Mouse (Mus musculus): ENCODE results near the gene Plac1. TPM values are rescaled to one million over a fixed set of nuclear protein-coding genes. Genes with fewer than 3 reads are reported as not detected.

Plac1 gene
- polyA plus RNA-seq, 1 experiment: 0.84 TPM

- no peaks in the 10 kb centered on the region for H3K27me3 ChIP-seq (ENCODE audit: control insufficient read depth, insufficient read depth, insufficient read length)
- H3K79me2 ChIP-seq (ENCODE audit: control insufficient read depth, insufficient read depth): no peaks in the 10 kb centered on the region
- H3ac ChIP-seq (ENCODE audit: control insufficient read depth, insufficient read length): no peak overlapping the region
- no peaks in the 10 kb centered on the region for H3K36me3 ChIP-seq (ENCODE audit: control insufficient read depth, insufficient read depth)
- no peak overlapping the region for H3K4me3 ChIP-seq
- no peak overlapping the region for H3K4me2 ChIP-seq (ENCODE audit: low read depth)
- TF ChIP-seq USF1 (IDR thresholded peaks at IDR 0.05; ENCODE audit: low read depth) (no peak), TCF3 (IDR thresholded peaks at IDR 0.05; ENCODE audit: insufficient read length, low read depth) (no peak), E2F4 (IDR thresholded peaks at IDR 0.05; ENCODE audit: insufficient read depth) (no peak), POLR2A (IDR thresholded peaks at IDR 0.05; ENCODE audit: insufficient read length, low read depth) (no peak), MYOD1 (IDR thresholded peaks at IDR 0.05; ENCODE audit: control insufficient read depth in 1 of 3, insufficient read length in 2 of 3, low read depth in 2 of 3) (peak in 2 of 3 experiments; percentile 51 to 59), MYOG (IDR thresholded peaks at IDR 0.05; ENCODE audit: control insufficient read depth in 1 of 3, insufficient read depth in 1 of 3, insufficient read length in 2 of 3, low read depth in 2 of 3) (peak in 2 of 3 experiments; percentile 56 to 71), SRF (IDR thresholded peaks at IDR 0.05; ENCODE audit: control insufficient read depth, insufficient read length, low read depth) (no peak), CEBPB (IDR thresholded peaks at IDR 0.05; ENCODE audit: insufficient read depth, poor library complexity, severe bottlenecking) (no peak), POLR2AphosphoS2 (IDR thresholded peaks at IDR 0.05; ENCODE audit: insufficient read length, low read depth) (no peak), TCF12 (IDR thresholded peaks at IDR 0.05; ENCODE audit: insufficient read depth, poor library complexity, severe bottlenecking) (peak; percentile 51), REST (IDR thresholded peaks at IDR 0.05; ENCODE audit: insufficient read depth, insufficient read length) (no peak), MAX (IDR thresholded peaks at IDR 0.05; ENCODE audit: low read depth) (no peak)
Measured at GRCm38 (mm10) chrX:53088663-53089292, 151.1 kb downstream of the Plac1 start.

DNA sequence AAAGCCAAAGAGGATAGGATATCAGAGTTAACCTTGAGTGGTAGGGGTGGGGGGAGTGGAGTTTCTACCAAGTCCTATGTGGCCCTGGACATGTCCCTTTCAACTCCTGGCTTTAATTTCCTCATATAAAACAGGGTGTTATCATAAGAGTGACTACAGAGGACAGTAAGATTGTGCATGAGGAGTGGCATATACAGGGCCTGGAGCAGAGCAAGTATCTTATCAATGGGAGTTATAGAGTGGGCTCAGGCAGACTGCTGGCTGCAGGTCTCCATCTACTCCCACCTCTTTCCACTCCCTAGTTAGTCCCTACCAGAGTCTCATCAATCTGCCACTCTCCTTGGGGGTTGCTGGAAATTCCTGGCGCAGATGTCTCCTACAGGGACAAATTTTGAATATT is 152.7 kb downstream of the Plac1 start:
- Histone ChIP-seq H3ac (ENCODE audit: control insufficient read depth, insufficient read length) (no peak overlapping the region), H3K27me3 (ENCODE audit: control insufficient read depth, insufficient read depth, insufficient read length) (no peaks in the 10 kb centered on the region), H3K4me3 (no peak overlapping the region), H3K4me2 (ENCODE audit: low read depth) (no peak overlapping the region), H3K79me2 (ENCODE audit: control insufficient read depth, insufficient read depth) (no peaks in the 10 kb centered on the region), H3K36me3 (ENCODE audit: control insufficient read depth, insufficient read depth) (no peaks in the 10 kb centered on the region)
- TF ChIP-seq TCF12 (IDR thresholded peaks at IDR 0.05; ENCODE audit: insufficient read depth, poor library complexity, severe bottlenecking): no peak

DNA sequence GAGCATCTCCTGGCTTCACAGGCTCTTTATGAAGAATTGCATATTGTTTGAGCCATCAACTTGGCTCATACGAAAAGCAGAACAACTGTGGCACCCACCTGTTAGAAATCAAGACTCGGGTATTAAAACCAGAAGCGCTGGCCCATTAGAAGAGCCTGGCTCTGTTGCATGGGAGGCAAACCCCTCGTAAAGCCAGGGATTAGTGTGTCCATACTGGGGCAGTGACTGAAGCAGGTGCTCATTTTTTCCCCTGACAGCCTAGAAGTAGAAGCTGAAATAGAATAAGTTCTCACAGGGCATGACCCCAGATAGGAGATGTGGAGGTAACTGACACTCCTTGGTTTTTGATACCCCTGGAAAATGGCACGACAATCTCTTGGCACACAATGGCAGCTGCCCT is 154.4 kb downstream of the Plac1 start:
- Histone ChIP-seq H3K36me3 (ENCODE audit: control insufficient read depth, insufficient read depth) (no peaks in the 10 kb centered on the region), H3K4me2 (ENCODE audit: low read depth) (no peak overlapping the region), H3K27me3 (ENCODE audit: control insufficient read depth, insufficient read depth, insufficient read length) (no peaks in the 10 kb centered on the region), H3K4me3 (no peak overlapping the region), H3ac (ENCODE audit: control insufficient read depth, insufficient read length) (no peak overlapping the region), H3K79me2 (ENCODE audit: control insufficient read depth, insufficient read depth) (no peaks in the 10 kb centered on the region)
- TF ChIP-seq TCF3 (IDR thresholded peaks at IDR 0.05; ENCODE audit: insufficient read length, low read depth) (no peak), TCF12 (IDR thresholded peaks at IDR 0.05; ENCODE audit: insufficient read depth, poor library complexity, severe bottlenecking) (peak; percentile 35), MYOG (IDR thresholded peaks at IDR 0.05; ENCODE audit: control insufficient read depth in 1 of 3, insufficient read depth in 1 of 3, insufficient read length in 2 of 3, low read depth in 2 of 3) (peak in 2 of 3 experiments; percentile 4 to 49), REST (IDR thresholded peaks at IDR 0.05; ENCODE audit: insufficient read depth, insufficient read length) (no peak), POLR2AphosphoS2 (IDR thresholded peaks at IDR 0.05; ENCODE audit: insufficient read length, low read depth) (no peak), MYOD1 (IDR thresholded peaks at IDR 0.05; ENCODE audit: control insufficient read depth in 1 of 3, insufficient read length in 2 of 3, low read depth in 2 of 3) (peak in 2 of 3 experiments; percentile 40 to 48)

GRCm38 (mm10) chrX:53064406-53064805 is 175.5 kb downstream of the Plac1 start:
- no peak overlapping the region for H3K4me3 ChIP-seq
- no peaks in the 10 kb centered on the region for H3K27me3 ChIP-seq (ENCODE audit: control insufficient read depth, insufficient read depth, insufficient read length)
- TF ChIP-seq MAX (IDR thresholded peaks at IDR 0.05; ENCODE audit: low read depth) (no peak), TCF12 (IDR thresholded peaks at IDR 0.05; ENCODE audit: insufficient read depth, poor library complexity, severe bottlenecking) (no peak), POLR2A (IDR thresholded peaks at IDR 0.05; ENCODE audit: insufficient read length, low read depth) (no peak), MYOG (IDR thresholded peaks at IDR 0.05; ENCODE audit: control insufficient read depth in 1 of 3, insufficient read depth in 1 of 3, insufficient read length in 2 of 3, low read depth in 2 of 3) (no peak)
- no peak overlapping the region for H3ac ChIP-seq (ENCODE audit: control insufficient read depth, insufficient read length)
- no peaks in the 10 kb centered on the region for H3K79me2 ChIP-seq (ENCODE audit: control insufficient read depth, insufficient read depth)
- H3K36me3 ChIP-seq (ENCODE audit: control insufficient read depth, insufficient read depth): no peaks in the 10 kb centered on the region
- H3K4me2 ChIP-seq (ENCODE audit: low read depth): no peak overlapping the region

- Histone ChIP-seq H3K79me2 (ENCODE audit: control insufficient read depth, insufficient read depth) (peaks cover 4% of the 10 kb centered on the region), H3K27me3 (ENCODE audit: control insufficient read depth, insufficient read depth, insufficient read length) (no peaks in the 10 kb centered on the region), H3K4me3 (no peak overlapping the region), H3K36me3 (ENCODE audit: control insufficient read depth, insufficient read depth) (peaks cover 12% of the 10 kb centered on the region), H3K4me2 (ENCODE audit: low read depth) (no peak overlapping the region), H3ac (ENCODE audit: control insufficient read depth, insufficient read length) (no peak overlapping the region)
- TF ChIP-seq CEBPB (IDR thresholded peaks at IDR 0.05; ENCODE audit: insufficient read depth, poor library complexity, severe bottlenecking) (no peak), TCF12 (IDR thresholded peaks at IDR 0.05; ENCODE audit: insufficient read depth, poor library complexity, severe bottlenecking) (no peak), POLR2A (IDR thresholded peaks at IDR 0.05; ENCODE audit: insufficient read length, low read depth) (no peak), E2F4 (IDR thresholded peaks at IDR 0.05; ENCODE audit: insufficient read depth) (no peak), USF1 (IDR thresholded peaks at IDR 0.05; ENCODE audit: low read depth) (no peak), REST (IDR thresholded peaks at IDR 0.05; ENCODE audit: insufficient read depth, insufficient read length) (no peak), SRF (IDR thresholded peaks at IDR 0.05; ENCODE audit: control insufficient read depth, insufficient read length, low read depth) (no peak), MYOG (IDR thresholded peaks at IDR 0.05; ENCODE audit: control insufficient read depth in 1 of 3, insufficient read depth in 1 of 3, insufficient read length in 2 of 3, low read depth in 2 of 3) (no peak), TCF3 (IDR thresholded peaks at IDR 0.05; ENCODE audit: insufficient read length, low read depth) (no peak), MAX (IDR thresholded peaks at IDR 0.05; ENCODE audit: low read depth) (no peak), MYOD1 (IDR thresholded peaks at IDR 0.05; ENCODE audit: control insufficient read depth in 1 of 3, insufficient read length in 2 of 3, low read depth in 2 of 3) (no peak), POLR2AphosphoS2 (IDR thresholded peaks at IDR 0.05; ENCODE audit: insufficient read length, low read depth) (no peak)
Measured at GRCm38 (mm10) chrX:53059426-53060007, 180.4 kb downstream of the Plac1 start.

All from myocyte (in vitro differentiated cells).